Mouse (Mus musculus) cerebellum, adult 2 months (tissue): ENCODE results near the gene Adgrg1. TPM values are rescaled to one million over a fixed set of nuclear protein-coding genes. Genes with fewer than 3 reads are reported as not detected.

Experiments used
- DNase-seq, 2 experiments: peaks; one replicate each; pipeline ENCODE4 v3.0.0; 2021
- H3K27ac ChIP-seq: fragments of 200-500 bp; 2 replicates; pipeline ENCODE4 v1.5.1; 2012; ENCODE audit warnings: low read length, control low read depth, inconsistent platforms; ENCODE audit not compliant: insufficient read depth
- H3K27me3 ChIP-seq: fragments of 200-500 bp; 2 replicates; pipeline ENCODE4 v1.6.1; 2012; ENCODE audit warnings: inconsistent platforms, mild to moderate bottlenecking, low read length, moderate library complexity; ENCODE audit not compliant: control insufficient read depth, insufficient read depth
- H3K4me1 ChIP-seq: fragments of 200-500 bp; 2 replicates; pipeline ENCODE4 v1.6.1; 2011; ENCODE audit warnings: low read length; ENCODE audit not compliant: control insufficient read depth, insufficient read depth
- H3K4me3 ChIP-seq: fragments of 200-500 bp; replicated peaks from 2 replicates; pipeline ENCODE3; 2011; ENCODE audit warnings: mild to moderate bottlenecking, low read depth, low read length, control low read depth; ENCODE audit not compliant: insufficient read depth
- CTCF ChIP-seq: fragments of 200-500 bp; IDR thresholded peaks from 2 replicates; pipeline ENCODE4 v1.5.1; 2011; ENCODE audit warnings: low read depth, mild to moderate bottlenecking, control low read depth, low read length, moderate library complexity, borderline replicate concordance; ENCODE audit not compliant: insufficient read depth
- POLR2A ChIP-seq: fragments of 200-500 bp; IDR thresholded peaks from 2 replicates; pipeline ENCODE4 v1.6.1; 2011; ENCODE audit warnings: low read length, control low read depth, borderline replicate concordance; ENCODE audit not compliant: insufficient read depth
- WGBS: fragments of 180-500 bp; shearing (Covaris S2); methylation state at CpG from one replicate; pipeline ENCODE4 v1.1.7; 2018; 5-methylcytosine and 5-hydroxymethylcytosine counted together
- polyA plus RNA-seq: library from polyadenylated mRNA; depleted of rRNA; stranded (reverse); fragments of >200 nt; gene quantifications from 2 replicates; pipeline ENCODE4 v1.2.3, GENCODE M21; 2012

Adgrg1 gene
- polyA plus RNA-seq, 1 experiment = 75.8 TPM

DNA sequence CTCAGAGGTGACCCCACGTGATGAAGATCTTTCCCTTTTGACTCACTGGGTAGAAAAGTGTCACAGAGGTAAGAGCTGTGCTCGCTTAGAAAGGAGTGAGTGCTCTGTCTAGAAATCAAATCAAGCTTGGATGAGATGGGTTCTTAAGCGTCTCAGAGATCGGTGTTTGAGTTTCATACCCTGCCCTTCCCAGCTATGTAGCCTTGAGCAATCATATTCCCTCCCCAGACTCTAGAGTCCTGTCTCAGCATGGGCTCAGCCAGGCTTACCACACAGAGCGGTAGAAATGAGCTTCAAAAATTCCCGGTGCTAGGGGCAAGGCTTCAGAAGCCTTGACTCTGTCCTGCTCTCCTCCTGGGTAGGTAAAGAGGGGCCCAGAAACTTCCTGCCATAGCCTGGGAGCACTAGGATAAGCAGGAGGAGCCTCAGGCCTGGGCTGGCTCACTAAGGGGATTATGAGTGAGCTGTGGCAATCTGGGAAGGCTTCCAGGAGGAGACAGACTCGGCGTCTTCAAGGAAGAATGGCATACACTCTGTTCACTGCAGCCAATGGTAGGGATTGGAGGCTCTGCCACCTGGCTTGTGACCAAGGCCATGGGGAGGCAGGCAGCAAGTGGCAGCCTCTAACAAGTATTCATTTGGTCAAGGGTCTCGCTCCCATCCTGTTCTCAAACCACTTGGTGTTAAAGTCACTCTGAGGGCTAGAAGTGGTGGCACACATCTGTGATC is 18.6 kb downstream of the Adgrg1 start:
- H3K27ac ChIP-seq = peak overlapping the region; percentile 12; the same call in 1 of the 2 replicates
- WGBS = 52% methylated on average over 9 of the region's 9 CpGs
- no peaks in the 10 kb centered on the region for H3K27me3 ChIP-seq
- TF ChIP-seq CTCF = no peak
- no peak for TF ChIP-seq POLR2A
- no peak overlapping the region for H3K4me3 ChIP-seq
- DNase-seq = peak in 1 of 2 experiments; percentile 35
- peaks cover 50% of the 10 kb centered on the region for H3K4me1 ChIP-seq

DNA sequence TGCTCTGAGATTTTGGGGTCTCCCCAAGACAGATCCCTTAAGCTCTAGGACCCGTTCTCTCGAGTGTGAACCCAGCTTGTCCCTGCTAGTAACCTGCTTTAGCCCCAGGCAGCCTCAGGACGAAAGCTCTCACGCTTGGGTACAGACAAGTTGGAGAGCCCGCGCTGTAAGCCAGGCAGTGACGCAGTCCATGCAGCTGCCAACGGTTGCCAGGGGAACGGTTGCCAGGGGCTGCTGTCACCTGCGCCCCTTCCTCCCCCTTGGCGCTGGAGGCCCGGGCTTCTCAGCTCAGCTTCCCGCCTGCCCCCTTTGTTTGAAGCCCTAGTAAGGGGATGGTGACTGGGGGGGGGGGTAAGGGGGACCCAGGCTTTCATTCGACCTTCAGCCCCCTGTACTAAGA is 19.5 kb downstream of the Adgrg1 start:
- Histone ChIP-seq H3K27me3 (no peaks in the 10 kb centered on the region), H3K4me1 (peaks cover 49% of the 10 kb centered on the region), H3K27ac (no peak overlapping the region; the same call in 1 of the 2 replicates), H3K4me3 (no peak overlapping the region)
- peak; percentile 41 to 55 for DNase-seq
- 25% methylated on average over 14 of the region's 14 CpGs for WGBS
- TF ChIP-seq POLR2A (no peak), CTCF (no peak)

DNA sequence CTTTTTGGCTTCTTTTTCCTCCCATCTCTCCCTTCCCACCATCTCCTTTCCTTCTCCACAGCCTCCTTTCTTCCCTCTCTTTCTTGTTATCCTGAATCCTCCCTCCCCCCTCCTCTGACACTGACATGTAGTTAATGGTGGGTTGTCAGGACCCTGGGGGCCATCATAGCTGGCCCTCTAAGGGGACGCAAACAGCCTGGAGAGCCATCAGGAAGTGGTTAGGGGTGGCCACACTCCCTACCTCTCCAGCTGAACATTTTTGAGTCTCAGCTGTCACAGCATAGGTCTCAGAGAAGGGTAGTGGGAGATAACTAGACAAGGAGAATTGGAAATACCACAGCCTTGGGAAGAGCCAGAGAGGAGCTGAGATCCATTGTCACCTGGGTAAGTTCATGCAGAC is 20.0 kb downstream of the Adgrg1 start:
- H3K4me3 ChIP-seq = no peak overlapping the region
- no peak for DNase-seq
- H3K27ac ChIP-seq = no peak overlapping the region
- TF ChIP-seq CTCF = no peak
- TF ChIP-seq POLR2A = no peak
- no peaks in the 10 kb centered on the region for H3K27me3 ChIP-seq
- H3K4me1 ChIP-seq = peaks cover 45% of the 10 kb centered on the region
- 100% methylated on average over 1 of the region's 1 CpGs for WGBS

DNA sequence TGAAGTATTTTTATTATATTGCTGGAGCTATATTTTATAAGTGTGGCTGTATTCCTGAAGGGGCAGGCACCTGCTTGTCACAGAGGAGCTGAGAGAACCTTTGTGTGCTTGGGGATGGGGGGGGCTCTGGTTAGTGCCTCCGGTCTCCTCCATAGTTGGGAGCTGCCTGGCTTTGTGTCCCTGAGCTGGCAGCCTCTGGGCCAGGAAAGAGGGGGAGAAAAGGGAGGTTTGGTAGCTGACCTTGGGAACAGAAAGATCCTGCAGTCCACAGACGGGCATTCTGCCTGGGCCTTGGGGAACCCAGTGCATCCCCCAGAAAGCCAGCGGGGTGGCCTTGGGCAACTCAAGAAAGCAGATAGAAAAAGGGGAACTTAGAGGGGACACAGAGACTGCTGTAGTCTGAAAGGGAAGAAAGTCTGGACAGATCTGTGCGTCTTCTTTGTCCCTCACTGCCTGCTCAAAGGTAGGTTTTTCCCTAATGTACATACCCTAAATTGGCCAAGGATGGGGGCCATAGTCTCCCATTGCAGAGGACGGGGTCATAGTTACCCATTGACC is 20.9 kb downstream of the Adgrg1 start:
- H3K27me3 ChIP-seq = no peaks in the 10 kb centered on the region
- peaks cover 36% of the 10 kb centered on the region for H3K4me1 ChIP-seq
- H3K27ac ChIP-seq = no peak overlapping the region
- TF ChIP-seq POLR2A = no peak
- TF ChIP-seq CTCF = no peak
- H3K4me3 ChIP-seq = no peak overlapping the region
- DNase-seq = peak in 1 of 2 experiments; percentile 21
- WGBS = 70% methylated on average over 5 of the region's 5 CpGs

DNA sequence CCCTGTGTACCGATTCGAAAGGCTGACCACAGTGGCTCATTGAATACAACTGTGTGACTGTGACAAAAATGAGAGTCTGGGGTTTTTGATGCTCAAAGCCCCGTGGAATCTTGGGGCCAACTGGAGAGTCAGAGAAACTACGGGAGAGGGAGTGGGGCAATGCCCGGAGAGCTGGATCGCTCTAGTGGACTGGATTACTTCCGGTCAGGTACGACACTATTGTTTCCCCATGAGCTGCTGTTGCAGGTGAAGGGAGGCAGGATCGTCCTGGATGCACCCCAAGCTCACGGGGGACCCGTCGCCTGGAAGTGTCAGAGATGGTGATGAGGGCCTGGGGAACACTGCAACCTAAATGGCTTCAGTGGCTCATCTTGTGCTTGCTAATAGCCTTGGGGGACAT is 21.5 kb downstream of the Adgrg1 start:
- TF ChIP-seq CTCF (no peak), POLR2A (no peak)
- Histone ChIP-seq H3K27me3 (no peaks in the 10 kb centered on the region), H3K4me3 (no peak overlapping the region), H3K27ac (no peak overlapping the region), H3K4me1 (peaks cover 30% of the 10 kb centered on the region)
- DNase-seq = no peak
- WGBS = 64% methylated on average over 12 of the region's 12 CpGs

DNA sequence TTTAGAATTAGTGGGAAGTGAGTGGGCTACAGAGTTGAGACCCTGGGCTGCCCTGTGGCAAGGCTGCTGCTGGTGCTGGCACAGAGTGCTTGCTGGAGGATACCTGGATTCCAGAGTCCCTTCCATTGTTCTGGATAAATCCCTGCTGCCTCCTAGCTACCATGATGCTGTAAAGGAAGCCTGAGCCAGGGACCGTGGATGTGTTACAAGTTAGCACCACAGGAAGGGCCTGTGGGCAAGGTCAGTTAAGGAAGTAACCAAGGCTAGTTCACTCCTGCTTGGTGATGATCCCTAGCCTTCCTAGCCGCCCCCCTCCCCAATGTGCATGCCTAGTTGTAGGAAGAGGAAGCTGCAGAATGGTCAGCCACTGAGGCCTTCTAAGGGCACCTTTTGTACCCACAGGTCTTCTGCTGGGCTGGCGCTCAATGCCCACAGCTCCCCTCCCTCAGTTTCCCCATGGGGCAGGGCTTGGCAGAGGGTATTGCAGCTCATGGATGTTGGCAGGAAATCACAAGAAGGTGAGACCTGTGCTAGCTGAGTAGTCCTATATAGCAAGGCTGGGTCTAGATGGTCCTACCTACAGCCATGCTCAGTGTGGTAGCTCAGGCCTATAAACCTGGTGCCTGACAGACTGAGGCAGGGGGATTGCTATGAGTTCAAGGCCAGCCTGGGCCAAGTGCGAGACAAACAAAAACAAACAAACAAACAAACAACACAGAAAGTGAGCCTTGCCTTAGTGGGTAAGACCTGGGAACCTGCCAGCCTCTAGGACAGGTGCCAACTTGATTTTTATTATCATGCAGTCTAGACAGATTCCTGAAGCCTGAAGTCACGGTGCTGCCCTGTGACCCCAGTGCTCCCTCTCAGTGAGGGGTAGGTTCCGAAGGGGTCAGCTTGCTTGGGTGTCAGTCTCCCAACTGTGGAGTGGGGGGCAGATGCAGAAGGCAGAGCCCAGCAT is 22.6 kb downstream of the Adgrg1 start:
- peaks cover 21% of the 10 kb centered on the region for H3K4me1 ChIP-seq
- no peaks in the 10 kb centered on the region for H3K27me3 ChIP-seq
- H3K27ac ChIP-seq = no peak overlapping the region; the same call in 1 of the 2 replicates
- no peak for TF ChIP-seq POLR2A
- TF ChIP-seq CTCF = no peak
- no peak overlapping the region for H3K4me3 ChIP-seq
- DNase-seq = no peak
- WGBS = 69% methylated on average over 6 of the region's 6 CpGs

DNA sequence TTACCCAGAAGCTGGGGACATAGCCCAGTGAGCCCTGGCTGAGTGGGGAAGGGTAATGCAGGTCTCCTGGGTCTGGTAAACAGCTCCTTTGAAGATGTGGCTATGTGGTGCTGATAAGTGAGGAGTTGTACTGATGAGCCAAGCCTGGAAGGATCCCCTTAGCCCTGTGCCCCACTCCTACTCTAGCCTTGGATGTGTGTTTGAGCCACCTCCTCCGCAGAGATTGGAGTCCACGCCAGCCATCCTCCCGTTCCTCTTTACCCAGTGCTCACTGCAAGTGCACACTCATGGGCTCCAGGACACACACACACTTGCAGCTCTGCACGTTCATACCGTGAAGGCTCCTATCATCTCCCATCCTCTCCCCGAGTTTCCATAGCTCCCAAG is 23.3 kb downstream of the Adgrg1 start:
- no peak for DNase-seq
- Histone ChIP-seq H3K27me3 (no peaks in the 10 kb centered on the region), H3K27ac (no peak overlapping the region; the same call in 1 of the 2 replicates), H3K4me1 (peaks cover 15% of the 10 kb centered on the region), H3K4me3 (no peak overlapping the region)
- TF ChIP-seq POLR2A = no peak
- no peak for TF ChIP-seq CTCF
- 50% methylated on average over 6 of the region's 6 CpGs for WGBS

DNA sequence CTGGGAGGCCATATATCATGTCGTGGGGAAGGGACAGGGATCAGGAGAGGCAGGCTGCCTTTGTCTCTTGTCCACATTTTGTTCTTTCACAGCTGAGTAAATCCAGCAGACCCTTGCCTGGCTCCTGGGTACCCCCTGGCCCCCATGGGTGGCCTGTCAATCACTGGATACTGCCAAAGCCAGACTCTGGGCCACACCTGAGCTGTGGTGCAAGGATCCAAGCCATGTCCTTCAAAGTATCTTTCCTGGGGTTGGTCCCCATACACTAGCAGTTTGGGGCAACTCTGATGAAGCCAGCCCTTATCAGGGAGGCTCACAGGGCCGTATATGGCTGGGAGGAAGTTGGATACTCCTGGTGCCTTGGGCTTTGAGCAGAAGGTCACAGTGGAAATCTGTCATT is 23.9 kb downstream of the Adgrg1 start:
- no peak overlapping the region for H3K4me3 ChIP-seq
- H3K4me1 ChIP-seq = peaks cover 9% of the 10 kb centered on the region
- TF ChIP-seq POLR2A (no peak), CTCF (no peak)
- H3K27me3 ChIP-seq = no peaks in the 10 kb centered on the region
- no peak for DNase-seq
- 53% methylated on average over 2 of the region's 2 CpGs for WGBS
- H3K27ac ChIP-seq = peak overlapping the region; percentile 17; the same call in 1 of the 2 replicates
